8 mouse cellular contexts compared by ENCODE assay signal in the genomic region with DNA sequence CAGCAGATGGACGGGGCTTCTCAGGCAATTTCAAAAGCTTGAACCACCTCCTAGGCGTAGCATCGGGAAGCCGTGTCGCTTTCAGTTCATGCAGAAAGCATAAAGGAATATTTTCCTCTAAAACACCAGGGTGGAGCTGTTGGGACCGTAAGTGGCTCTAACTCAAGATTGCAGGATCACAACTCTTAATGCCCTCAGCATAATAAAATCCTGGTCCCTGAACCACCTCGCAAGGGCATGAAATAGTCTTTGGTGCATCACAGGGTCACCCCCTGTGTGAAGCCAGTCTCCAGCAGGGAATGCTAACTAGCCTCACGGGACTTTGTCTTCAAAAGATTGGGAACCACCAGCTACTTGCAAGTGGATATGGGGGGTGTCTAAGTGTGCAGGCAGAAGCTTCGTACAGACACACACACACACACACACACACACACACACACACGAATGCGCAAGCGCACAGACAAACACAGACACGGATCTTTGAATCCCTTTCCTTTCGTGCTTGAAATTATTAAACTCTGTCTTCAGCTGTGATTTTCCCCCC. TPM values are rescaled to one million over a fixed set of nuclear protein-coding genes. Genes with fewer than 3 reads are reported as not detected.
A peak's percentile ranks its signal among the peaks of the same experiment; 100 is the strongest.
DNase-seq lines count a peak whose midpoint lies in the region; ATAC-seq and TF ChIP-seq lines count a peak whose summit lies in the region.

Alcam (minus strand) TSS at position 104 of the 544 bp plus-strand sequence.

- ATAC-seq in forebrain, embryonic 15.5 days (replicated peaks): no peak
- no peak for ATAC-seq in hindbrain, embryonic 13.5 days (ENCODE audit: low FRiP score)
- no peak for ATAC-seq in erythroid progenitor cell, adult 5-6 weeks (replicated peaks; ENCODE audit: low FRiP score, poor library complexity, severe bottlenecking)

- H3K9me3 ChIP-seq in ES-E14 (ENCODE audit: control insufficient read depth, insufficient read depth, low read depth, low read length): no peaks in the 10 kb centered on the region
- no peaks in the 10 kb centered on the region for H3K9me3 ChIP-seq in forebrain, embryonic 15.5 days
- H3K9me3 ChIP-seq in hindbrain, embryonic 13.5 days: no peaks in the 10 kb centered on the region

- peaks cover 37% of the 10 kb centered on the region for H3K79me2 ChIP-seq in macrophage (ENCODE audit: inconsistent target)

- H3K4me1 ChIP-seq in ES-E14 (ENCODE audit: control insufficient read depth in 2 of 2, insufficient read depth in 2 of 2, low read length in 2 of 2, poor library complexity in 1 of 2): peaks cover 2 to 6% of the 10 kb centered on the region in 2 experiments; a peak in 1 of 4 replicates
- peaks cover 9% of the 10 kb centered on the region for H3K4me1 ChIP-seq in bone marrow macrophage, adult 2 months (ENCODE audit: control insufficient read depth, insufficient read depth, low read length)
- peaks cover 43% of the 10 kb centered on the region for H3K4me1 ChIP-seq in forebrain, embryonic 15.5 days
- H3K4me1 ChIP-seq in hindbrain, embryonic 13.5 days (replicated peaks): peaks cover 38% of the 10 kb centered on the region

- intact Hi-C loops in left cerebral cortex, adult 2 months (cut with DNase I): loop anchor here (1.0 to 5.0 kb wide), 5 partner anchors 143 to 1612 kb away; no protein-coding TSS in a partner anchor

- DNase-seq in ES-E14 (ENCODE audit: low read depth, low spot score): no peak
- peak; percentile 37 to 55 for DNase-seq in left cerebral cortex, adult 2 months (ENCODE audit: extremely low spot score in 1 of 2, low spot score in 2 of 2)
- DNase-seq in right cerebral cortex, adult 18-20 months: peak; percentile 46

- no peak for TF ChIP-seq CTCF in bone marrow macrophage, adult 2 months (IDR thresholded peaks at IDR 0.05; ENCODE audit: low read depth, low read length)
- no peak; the same call in 1 of the 2 replicates for TF ChIP-seq CTCF in left cerebral cortex, adult 2 months (IDR thresholded peaks at IDR 0.05)

- no peaks in the 10 kb centered on the region for H3K27me3 ChIP-seq in forebrain, embryonic 15.5 days
- H3K27me3 ChIP-seq in hindbrain, embryonic 13.5 days: peaks cover 6% of the 10 kb centered on the region; the same call in 1 of the 2 replicates

- no peak for TF ChIP-seq POLR2A in bone marrow macrophage, adult 2 months (IDR thresholded peaks at IDR 0.05; ENCODE audit: borderline replicate concordance, low read depth, low read length)

- H3K27ac ChIP-seq in ES-E14 (ENCODE audit: insufficient read depth, low read depth, low read length, poor library complexity, severe bottlenecking): no peak within 1 kb of the TSS
- peak within 1 kb of the TSS; percentile 71 for H3K27ac ChIP-seq in bone marrow macrophage, adult 2 months (ENCODE audit: insufficient read depth, low read depth, low read length)
- H3K27ac ChIP-seq in forebrain, embryonic 15.5 days (replicated peaks): peak within 1 kb of the TSS; percentile 79
- peak within 1 kb of the TSS; percentile 64 for H3K27ac ChIP-seq in hindbrain, embryonic 13.5 days
- H3K27ac ChIP-seq in left cerebral cortex, adult 2 months: peak within 1 kb of the TSS; percentile 77
- H3K27ac ChIP-seq in macrophage: peak within 1 kb of the TSS; percentile 86

- H3K9ac ChIP-seq in ES-E14 (ENCODE audit: insufficient read depth, low read depth, low read length, poor library complexity, severe bottlenecking): peak within 1 kb of the TSS; percentile 45; the same call in 1 of the 2 replicates
- peak within 1 kb of the TSS; percentile 60 for H3K9ac ChIP-seq in forebrain, embryonic 15.5 days (replicated peaks)
- peak within 1 kb of the TSS; percentile 77 for H3K9ac ChIP-seq in hindbrain, embryonic 13.5 days

- H3K4me2 ChIP-seq in forebrain, embryonic 15.5 days (replicated peaks): peak within 1 kb of the TSS; percentile 87
- H3K4me2 ChIP-seq in hindbrain, embryonic 13.5 days: peak within 1 kb of the TSS; percentile 84

- in situ Hi-C loops in ES-E14 (cut with MboI; ENCODE audit: low sequenced_read_pairs in 2 of 2, unreplicated experiment in 2 of 2): no loop called here

- H3K4me3 ChIP-seq in ES-E14 (ENCODE audit: insufficient read depth in 1 of 2, low read depth in 1 of 2, low read length in 2 of 2, poor library complexity in 1 of 2, severe bottlenecking in 1 of 2) (peak within 1 kb of the TSS; percentile 62 to 94; a peak in 3 of 4 replicates), macrophage (ENCODE audit: inconsistent target) (peak within 1 kb of the TSS; percentile 60)
- H3K4me3 ChIP-seq in bone marrow macrophage, adult 2 months (ENCODE audit: insufficient read depth, low read length): peak within 1 kb of the TSS; percentile 71
- H3K4me3 ChIP-seq in forebrain, embryonic 15.5 days: peak within 1 kb of the TSS; percentile 71
- H3K4me3 ChIP-seq in hindbrain, embryonic 13.5 days: peak within 1 kb of the TSS; percentile 59
- H3K4me3 ChIP-seq in left cerebral cortex, adult 2 months: peak within 1 kb of the TSS; percentile 70

- H3K36me3 ChIP-seq in ES-E14 (ENCODE audit: control insufficient read depth, insufficient read depth, low read length, poor library complexity, severe bottlenecking) (no peaks in the 10 kb centered on the region), macrophage (ENCODE audit: inconsistent target) (no peaks in the 10 kb centered on the region)
- H3K36me3 ChIP-seq in forebrain, embryonic 15.5 days: no peaks in the 10 kb centered on the region
- H3K36me3 ChIP-seq in hindbrain, embryonic 13.5 days: no peaks in the 10 kb centered on the region

- under 1% methylated on average over 14 of the region's 14 CpGs for WGBS in forebrain, embryonic 15.5 days
- whole genome bisulfite sequencing in hindbrain, embryonic 13.5 days: 2% methylated on average over 14 of the region's 14 CpGs
- 1% methylated on average over 14 of the region's 14 CpGs for WGBS in macrophage (ENCODE audit: missing documents)

TF ChIP-seq in ES-E14, 5 proteins besides CTCF, POLR2A, EP300 and RAD21:
- TF ChIP-seq ZNF384 (IDR thresholded peaks at IDR 0.05; ENCODE audit: low read depth, low read length): no peak
- TF ChIP-seq HCFC1 (IDR thresholded peaks at IDR 0.05; ENCODE audit: borderline replicate concordance, insufficient read depth, low read length): no peak
- TF ChIP-seq ZC3H11A (IDR thresholded peaks at IDR 0.05; ENCODE audit: borderline replicate concordance, low read depth, low read length): no peak
- no peak for TF ChIP-seq MAFK (IDR thresholded peaks at IDR 0.05; ENCODE audit: insufficient read depth, low read depth, low read length)
- no peak for TF ChIP-seq CHD2 (IDR thresholded peaks at IDR 0.05; ENCODE audit: low read depth, low read length)

RNA-seq across cellular contexts. Expression of gene Alcam, which starts in this region (rescaled TPM):
- total RNA-seq in ES-E14 (2012; rRNA removed): 1.8 and 8.1 TPM in 2 replicates
- polyA plus RNA-seq in bone marrow macrophage, adult 2 months (2012; ENCODE audit: insufficient read depth, insufficient read length, missing spikeins): 133 and 141 TPM in 2 replicates
- 20.7 and 22.5 TPM in 2 replicates for polyA plus RNA-seq in forebrain, embryonic 15.5 days (2015; fragmentation: Nextera tagmentation; extraction: Ambion mirVana)
- polyA plus RNA-seq in hindbrain, embryonic 13.5 days (2015; fragmentation: Nextera tagmentation; extraction: Ambion mirVana): 18.6 and 23.0 TPM in 2 replicates
- 100 to 1,000 TPM; 176 to 178 TPM for total RNA-seq in left cerebral cortex, adult 2 months (2021)
- 1,000 to 10,000 TPM in 2 of 26 experiments, 100 to 1,000 TPM in 24; 136 to 1,652 (median 442) TPM for total RNA-seq in macrophage (2018; cell fraction: chromatin; rRNA removed)
- 100 to 1,000 TPM in 24 of 26 experiments, 10 to 100 TPM in 2; 85.8 to 258 (median 182) TPM for total RNA-seq in macrophage (2018; cell fraction: cytosol; rRNA removed)
- total RNA-seq in macrophage (2018; cell fraction: nucleus; rRNA removed): 1,000 to 10,000 TPM in 1 of 26 experiments, 100 to 1,000 TPM in 25; 128 to 1,190 (median 364) TPM
- 108 to 331 TPM (median 162 TPM) in 3 replicates for polyA plus RNA-seq in macrophage (2018)
- 0.84 and 3.2 TPM in 2 replicates for total RNA-seq in erythroid progenitor cell, adult 5-6 weeks (2015; ENCODE audit: low replicate concordance)
- total RNA-seq in erythroid progenitor cell, adult 5-6 weeks (2017; ENCODE audit: low replicate concordance): 7.6 and 9.4 TPM in 2 replicates

Comparison
In these comparisons a context has a peak if more than half of its experiments do, and no peak if none do; other contexts are left out.
1. RNA of gene Alcam (total RNA-seq): 176 to 178 TPM in left cerebral cortex, adult 2 months; 1.8 to 8.1 TPM in ES-E14 and 0.84 to 9.4 TPM in erythroid progenitor cell, adult 5-6 weeks; every median in the first group is over 10 times any median in the second.
2. Peak in every context shown above with its lines, with median percentiles within 50 percentile points of each other: H3K4me3 ChIP-seq and H3K9ac ChIP-seq.